Mouse (Mus musculus): ENCODE data around the gene Ackr4. TPM values are rescaled to one million over a fixed set of nuclear protein-coding genes. Genes with fewer than 3 reads are reported as not detected.
A peak's percentile ranks its signal among the peaks of the same experiment; 100 is the strongest.

Ackr4 gene
- polyA plus RNA-seq, 1 experiment, result 0.11 TPM

DNA sequence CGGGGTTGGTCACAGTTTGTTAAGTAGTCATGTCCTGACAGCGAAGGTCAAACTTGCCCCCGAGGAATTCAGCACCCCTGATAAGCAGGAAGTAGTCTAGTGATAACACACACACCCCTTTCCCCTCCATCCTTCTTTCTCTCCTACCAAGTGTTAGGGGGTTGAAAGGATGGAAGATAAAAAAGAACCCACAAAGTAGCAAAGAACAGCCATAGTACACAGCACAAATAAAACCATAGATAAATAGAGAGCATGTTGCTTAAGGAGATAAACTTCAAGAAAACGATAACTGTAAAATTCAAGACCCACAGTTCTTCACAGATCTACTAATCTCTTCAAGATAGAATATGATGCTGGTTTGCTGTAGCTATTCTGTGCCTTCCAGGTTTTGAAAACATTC lies 56.5 kb downstream of the Ackr4 start:
- Histone ChIP-seq H3K4me3 (no peak overlapping the region), H3ac (ENCODE audit: control insufficient read depth, insufficient read length) (no peak overlapping the region), H3K79me2 (ENCODE audit: control insufficient read depth, insufficient read depth) (no peaks in the 10 kb centered on the region), H3K4me2 (ENCODE audit: low read depth) (no peak overlapping the region), H3K27me3 (ENCODE audit: control insufficient read depth, insufficient read depth, insufficient read length) (peaks cover 12% of the 10 kb centered on the region), H3K36me3 (ENCODE audit: control insufficient read depth, insufficient read depth) (no peaks in the 10 kb centered on the region)
- TF ChIP-seq MAX (IDR thresholded peaks at IDR 0.05; ENCODE audit: low read depth) (no peak), POLR2AphosphoS2 (IDR thresholded peaks at IDR 0.05; ENCODE audit: insufficient read length, low read depth) (no peak), CEBPB (IDR thresholded peaks at IDR 0.05; ENCODE audit: insufficient read depth, poor library complexity, severe bottlenecking) (no peak), MYOG (IDR thresholded peaks at IDR 0.05; ENCODE audit: control insufficient read depth in 1 of 3, insufficient read depth in 1 of 3, insufficient read length in 2 of 3, low read depth in 2 of 3) (no peak), TCF3 (IDR thresholded peaks at IDR 0.05; ENCODE audit: insufficient read length, low read depth) (no peak), SRF (IDR thresholded peaks at IDR 0.05; ENCODE audit: control insufficient read depth, insufficient read length, low read depth) (no peak), MYOD1 (IDR thresholded peaks at IDR 0.05; ENCODE audit: control insufficient read depth in 1 of 3, insufficient read length in 2 of 3, low read depth in 2 of 3) (no peak), TCF12 (IDR thresholded peaks at IDR 0.05; ENCODE audit: insufficient read depth, poor library complexity, severe bottlenecking) (no peak), POLR2A (IDR thresholded peaks at IDR 0.05; ENCODE audit: insufficient read length, low read depth) (no peak), USF1 (IDR thresholded peaks at IDR 0.05; ENCODE audit: low read depth) (no peak), E2F4 (IDR thresholded peaks at IDR 0.05; ENCODE audit: insufficient read depth) (no peak)

DNA sequence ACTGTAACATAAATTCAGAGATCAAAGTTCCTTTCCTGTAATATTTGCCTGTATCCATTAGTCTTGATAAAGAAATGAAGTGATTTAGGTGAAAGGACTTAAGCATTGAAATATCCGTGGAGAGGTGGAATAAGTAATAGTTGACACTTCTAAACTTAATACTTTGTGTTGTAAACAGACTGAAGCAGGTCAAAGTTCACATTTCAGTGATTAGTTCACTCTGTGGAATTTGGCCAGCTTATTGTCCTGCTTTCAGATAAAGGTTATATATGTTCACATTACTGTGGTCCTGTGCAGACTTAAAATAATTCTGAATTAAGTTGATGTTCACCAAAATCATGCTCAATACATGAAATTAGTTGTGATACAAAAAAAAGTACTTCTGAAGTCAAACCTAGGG lies 62.2 kb downstream of the Ackr4 start:
- Histone ChIP-seq H3K4me2 (ENCODE audit: low read depth) (no peak overlapping the region), H3K36me3 (ENCODE audit: control insufficient read depth, insufficient read depth) (peaks cover 7% of the 10 kb centered on the region), H3K4me3 (no peak overlapping the region)

DNA sequence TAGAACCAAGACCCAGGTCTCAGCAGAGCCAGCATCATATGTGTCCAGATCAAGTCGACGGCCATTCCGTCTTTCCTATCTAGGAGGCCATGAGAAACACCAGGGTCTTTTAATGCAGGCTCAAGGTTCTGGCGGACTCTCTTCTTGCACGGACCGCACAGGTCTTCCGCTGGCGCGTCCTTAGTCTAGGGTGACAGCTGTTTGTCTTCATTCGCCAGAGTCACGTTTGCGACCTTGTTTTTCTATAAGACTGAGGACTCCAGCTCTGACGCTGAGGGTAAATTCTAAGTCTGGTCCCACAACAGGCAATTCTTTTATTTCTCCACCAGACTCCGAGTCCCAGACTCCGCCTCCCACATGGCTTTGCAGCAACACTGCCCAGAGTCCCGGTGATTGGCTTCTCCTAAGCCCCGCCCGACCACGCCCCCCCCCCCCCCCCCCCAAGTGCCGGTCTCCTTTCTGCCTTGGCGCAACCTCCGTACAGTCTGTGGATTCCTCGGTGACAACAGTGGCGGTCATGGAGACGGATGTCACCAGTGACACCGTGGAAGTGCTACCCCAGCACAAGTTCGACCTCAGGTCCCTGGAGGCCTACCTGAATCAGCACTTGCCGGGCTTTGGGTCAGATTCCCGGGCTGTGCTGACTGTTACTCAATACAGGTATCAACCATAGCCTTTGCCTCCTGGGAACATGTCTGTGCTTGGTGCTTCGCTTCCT lies 63.3 kb downstream of the Ackr4 start, which contains the start of gene Acad11:
Gene Acad11, plus strand, starts transcription at position 134 of the 718 bp plus-strand sequence.
- H3K36me3 ChIP-seq (ENCODE audit: control insufficient read depth, insufficient read depth), result peaks cover 8% of the 10 kb centered on the region
- H3ac ChIP-seq (ENCODE audit: control insufficient read depth, insufficient read length), result peak within 1 kb of the TSS; percentile 76
- H3K4me2 ChIP-seq (ENCODE audit: low read depth), result peak within 1 kb of the TSS; percentile 95
- H3K27me3 ChIP-seq (ENCODE audit: control insufficient read depth, insufficient read depth, insufficient read length), result no peaks in the 10 kb centered on the region
- TF ChIP-seq MYOD1 (IDR thresholded peaks at IDR 0.05; ENCODE audit: control insufficient read depth in 1 of 3, insufficient read length in 2 of 3, low read depth in 2 of 3) (peak in 1 of 3 experiments; percentile 45), USF1 (IDR thresholded peaks at IDR 0.05; ENCODE audit: low read depth) (peak; percentile 0), MYOG (IDR thresholded peaks at IDR 0.05; ENCODE audit: control insufficient read depth in 1 of 3, insufficient read depth in 1 of 3, insufficient read length in 2 of 3, low read depth in 2 of 3) (peak in 1 of 3 experiments; percentile 22), POLR2AphosphoS2 (IDR thresholded peaks at IDR 0.05; ENCODE audit: insufficient read length, low read depth) (peak; percentile 84), POLR2A (IDR thresholded peaks at IDR 0.05; ENCODE audit: insufficient read length, low read depth) (peak; percentile 88), TCF12 (IDR thresholded peaks at IDR 0.05; ENCODE audit: insufficient read depth, poor library complexity, severe bottlenecking) (no peak), SRF (IDR thresholded peaks at IDR 0.05; ENCODE audit: control insufficient read depth, insufficient read length, low read depth) (no peak)
- H3K79me2 ChIP-seq (ENCODE audit: control insufficient read depth, insufficient read depth), result peaks cover 16% of the 10 kb centered on the region
- peak within 1 kb of the TSS; percentile 68 for H3K4me3 ChIP-seq

More for the DNA sequence above, 62.2 kb downstream of the Ackr4 start:
- TF ChIP-seq MYOD1 (IDR thresholded peaks at IDR 0.05; ENCODE audit: control insufficient read depth in 1 of 3, insufficient read length in 2 of 3, low read depth in 2 of 3) (no peak), POLR2AphosphoS2 (IDR thresholded peaks at IDR 0.05; ENCODE audit: insufficient read length, low read depth) (no peak), TCF12 (IDR thresholded peaks at IDR 0.05; ENCODE audit: insufficient read depth, poor library complexity, severe bottlenecking) (no peak), POLR2A (IDR thresholded peaks at IDR 0.05; ENCODE audit: insufficient read length, low read depth) (no peak), CEBPB (IDR thresholded peaks at IDR 0.05; ENCODE audit: insufficient read depth, poor library complexity, severe bottlenecking) (no peak), REST (IDR thresholded peaks at IDR 0.05; ENCODE audit: insufficient read depth, insufficient read length) (no peak), USF1 (IDR thresholded peaks at IDR 0.05; ENCODE audit: low read depth) (no peak), SRF (IDR thresholded peaks at IDR 0.05; ENCODE audit: control insufficient read depth, insufficient read length, low read depth) (no peak), E2F4 (IDR thresholded peaks at IDR 0.05; ENCODE audit: insufficient read depth) (no peak), TCF3 (IDR thresholded peaks at IDR 0.05; ENCODE audit: insufficient read length, low read depth) (no peak), MAX (IDR thresholded peaks at IDR 0.05; ENCODE audit: low read depth) (no peak), MYOG (IDR thresholded peaks at IDR 0.05; ENCODE audit: control insufficient read depth in 1 of 3, insufficient read depth in 1 of 3, insufficient read length in 2 of 3, low read depth in 2 of 3) (no peak)
- Histone ChIP-seq H3K79me2 (ENCODE audit: control insufficient read depth, insufficient read depth) (peaks cover 16% of the 10 kb centered on the region), H3K27me3 (ENCODE audit: control insufficient read depth, insufficient read depth, insufficient read length) (no peaks in the 10 kb centered on the region), H3ac (ENCODE audit: control insufficient read depth, insufficient read length) (no peak overlapping the region)

DNA sequence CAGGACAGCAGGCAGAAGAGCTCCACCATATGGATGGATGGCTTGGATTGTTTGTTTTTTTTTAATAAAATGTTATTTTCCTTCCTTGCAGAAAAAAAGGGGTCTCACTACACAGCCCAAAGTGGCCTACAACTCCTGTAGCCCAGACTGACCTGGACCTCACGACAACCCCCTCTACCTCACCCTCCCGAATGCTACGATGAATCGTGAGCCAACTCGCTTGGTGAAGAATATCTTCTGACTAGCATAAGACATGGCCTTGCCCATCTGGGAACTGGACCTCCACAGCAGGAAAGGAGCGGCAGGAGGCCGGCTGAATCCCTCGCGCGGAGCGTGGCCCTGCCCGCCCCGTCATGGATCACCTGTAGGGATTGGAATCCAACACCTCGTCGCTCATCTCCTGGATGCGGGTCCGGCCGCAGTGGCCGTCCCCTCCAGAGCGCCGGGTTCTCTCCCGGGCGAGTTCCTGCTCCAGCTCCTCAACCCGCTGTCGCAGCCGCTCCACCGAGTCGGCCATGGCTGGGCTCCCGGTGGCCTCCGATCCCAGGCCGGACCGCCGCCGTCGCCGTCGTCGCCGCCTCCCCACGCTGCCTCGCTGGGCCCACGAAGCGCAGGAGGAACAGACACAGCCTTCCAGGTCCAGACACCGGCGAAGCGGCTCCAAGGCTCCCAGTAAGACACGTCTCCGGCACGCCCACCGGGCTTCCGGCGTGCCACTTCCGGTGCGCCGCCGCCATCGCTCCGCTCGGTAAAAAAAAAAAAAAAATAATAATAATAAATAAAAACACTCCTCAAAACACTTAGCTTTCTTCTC lies 64.1 kb downstream of the Ackr4 start, which contains the start of gene Uba5:
Gene Uba5, minus strand, starts transcription at position 705 of the 814 bp plus-strand sequence.
- TF ChIP-seq POLR2AphosphoS2 (IDR thresholded peaks at IDR 0.05; ENCODE audit: insufficient read length, low read depth) (peak; percentile 63), POLR2A (IDR thresholded peaks at IDR 0.05; ENCODE audit: insufficient read length, low read depth) (peak; percentile 72), E2F4 (IDR thresholded peaks at IDR 0.05; ENCODE audit: insufficient read depth) (no peak)
- Histone ChIP-seq H3K4me3 (peak within 1 kb of the TSS; percentile 68), H3K79me2 (ENCODE audit: control insufficient read depth, insufficient read depth) (peaks cover 16% of the 10 kb centered on the region), H3ac (ENCODE audit: control insufficient read depth, insufficient read length) (peak within 1 kb of the TSS; percentile 76), H3K27me3 (ENCODE audit: control insufficient read depth, insufficient read depth, insufficient read length) (no peaks in the 10 kb centered on the region), H3K36me3 (ENCODE audit: control insufficient read depth, insufficient read depth) (peaks cover 9% of the 10 kb centered on the region), H3K4me2 (ENCODE audit: low read depth) (peak within 1 kb of the TSS; percentile 95)

Data from myocyte (in vitro differentiated cells).